Mouse (Mus musculus) gastrocnemius, postnatal 36 days (tissue): ENCODE data around the gene 1700025G04Rik. TPM values are rescaled to one million over a fixed set of nuclear protein-coding genes. Genes with fewer than 3 reads are reported as not detected.

Experiments used
- DNase-seq, 2 experiments: peaks; one replicate each; pipeline ENCODE4 v3.0.0; 2022
- intact Hi-C: fragments of 180-260 bp; cut with DNase I; formaldehyde crosslinking; loops from one replicate; pipeline ENCODE4 v1.15.1; 2025
- total RNA-seq, 2 experiments: library from RNA; stranded (reverse); gene quantifications; 2 replicates each; pipeline ENCODE4 v1.2.3; 2021

Gene 1700025G04Rik
- total RNA-seq, 2 experiments from 2014 or later, result 69.8 to 72.2 TPM

- intact Hi-C loops, result no loop called here
These were observed 9.7 kb downstream of the 1700025G04Rik start for GRCm38 (mm10) chr1:152080244-152080643.

GRCm38 (mm10) chr1:152077171-152077715 lies 12.7 kb downstream of the 1700025G04Rik start:
- intact Hi-C loops, result no loop called here

More at GRCm38 (mm10) chr1:152080244-152080643, 9.7 kb downstream of the 1700025G04Rik start:
- no peak for DNase-seq

DNA sequence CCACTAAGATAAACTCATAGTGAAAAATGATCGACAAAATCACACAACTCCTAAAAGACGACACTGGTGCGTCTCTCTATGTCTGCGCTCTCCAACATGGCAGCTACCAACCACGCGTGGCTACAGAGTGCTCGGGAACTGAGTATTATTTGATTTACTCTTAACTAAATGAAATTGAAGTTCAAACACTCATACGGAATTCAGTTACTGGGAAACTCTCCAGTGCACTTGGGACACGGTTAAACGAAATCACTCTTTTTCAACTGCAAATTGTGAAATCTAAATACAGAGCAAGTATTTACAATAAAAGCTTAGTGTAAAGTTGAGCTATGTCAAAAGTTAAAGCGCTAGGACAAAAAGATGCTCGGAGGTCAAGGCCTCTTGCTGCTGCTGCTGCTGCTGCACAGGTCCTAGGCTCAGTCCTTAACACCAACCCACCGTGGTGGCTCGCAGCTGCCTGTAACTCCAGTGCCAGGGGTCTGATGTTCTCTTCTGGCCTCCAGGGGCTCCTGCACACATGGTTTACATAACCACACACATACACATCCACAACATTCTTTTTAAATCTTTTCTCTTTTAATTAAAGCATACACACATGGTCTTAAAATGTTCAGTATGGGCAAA lies 13.6 kb downstream of the 1700025G04Rik start:
- DNase-seq, result no peak
- intact Hi-C loops, result no loop called here

More at GRCm38 (mm10) chr1:152077171-152077715, 12.7 kb downstream of the 1700025G04Rik start:
- no peak for DNase-seq

- intact Hi-C loops, result no loop called here
- no peak for DNase-seq
These were observed 14.2 kb downstream of the 1700025G04Rik start for GRCm38 (mm10) chr1:152075725-152076124.

GRCm38 (mm10) chr1:152070441-152070840 lies 19.5 kb downstream of the 1700025G04Rik start:
- intact Hi-C loops, result no loop called here
- DNase-seq, result no peak

- intact Hi-C loops, result no loop called here
- DNase-seq, result no peak
These were observed 20.2 kb downstream of the 1700025G04Rik start for GRCm38 (mm10) chr1:152069745-152070144.

DNA sequence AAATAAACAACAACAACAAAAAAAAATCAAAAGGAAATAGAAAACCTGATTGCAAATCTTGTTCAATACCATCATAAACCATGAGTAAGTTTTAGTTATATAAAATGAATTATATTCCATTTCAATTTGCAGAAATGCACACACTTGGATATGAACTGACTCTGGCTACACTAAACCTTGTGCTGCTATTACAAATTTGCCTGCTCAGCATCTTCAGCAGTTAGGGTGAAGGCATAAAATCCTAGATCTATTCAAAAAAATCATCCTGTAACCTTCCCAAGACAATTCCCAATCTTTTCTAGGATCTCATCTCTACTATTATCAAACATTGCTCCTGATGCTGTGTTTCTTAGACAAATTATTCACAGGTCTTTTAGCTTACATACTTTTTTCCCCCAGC lies 22.0 kb downstream of the 1700025G04Rik start:
- intact Hi-C loops, result no loop called here
- DNase-seq, result no peak

GRCm38 (mm10) chr1:152065527-152065926 lies 24.4 kb downstream of the 1700025G04Rik start:
- DNase-seq, result no peak
- intact Hi-C loops, result no loop called here

GRCm38 (mm10) chr1:152063357-152064145 lies 26.4 kb downstream of the 1700025G04Rik start:
- intact Hi-C loops, result no loop called here
- DNase-seq, result no peak

DNA sequence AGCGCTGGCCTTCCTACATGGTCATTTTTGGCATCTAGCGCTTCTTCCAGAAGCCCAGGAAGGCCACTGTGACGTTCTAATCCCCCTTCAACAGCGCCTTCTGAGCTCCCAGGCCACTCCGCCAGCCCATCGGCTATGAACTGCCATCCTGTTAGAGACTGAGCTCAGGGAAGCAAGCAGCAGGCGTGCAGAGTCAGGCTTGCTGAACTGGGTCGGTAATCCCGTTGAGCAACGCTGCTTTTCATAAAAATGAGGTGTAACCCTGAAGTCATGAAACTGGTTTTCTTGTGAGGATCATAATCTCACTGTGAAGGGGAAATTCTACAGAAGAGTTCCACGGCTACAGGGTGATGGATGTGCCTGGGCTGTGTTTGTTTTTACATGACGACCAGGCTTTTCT lies 28.2 kb downstream of the 1700025G04Rik start:
- intact Hi-C loops, result no loop called here
- no peak for DNase-seq

GRCm38 (mm10) chr1:152060265-152060664 lies 29.7 kb downstream of the 1700025G04Rik start:
- intact Hi-C loops, result no loop called here
- no peak for DNase-seq

GRCm38 (mm10) chr1:152058776-152059175 lies 31.1 kb downstream of the 1700025G04Rik start:
- intact Hi-C loops, result no loop called here
- DNase-seq, result no peak

GRCm38 (mm10) chr1:152053112-152053511 lies 36.8 kb downstream of the 1700025G04Rik start:
- intact Hi-C loops, result no loop called here
- DNase-seq, result no peak

DNA sequence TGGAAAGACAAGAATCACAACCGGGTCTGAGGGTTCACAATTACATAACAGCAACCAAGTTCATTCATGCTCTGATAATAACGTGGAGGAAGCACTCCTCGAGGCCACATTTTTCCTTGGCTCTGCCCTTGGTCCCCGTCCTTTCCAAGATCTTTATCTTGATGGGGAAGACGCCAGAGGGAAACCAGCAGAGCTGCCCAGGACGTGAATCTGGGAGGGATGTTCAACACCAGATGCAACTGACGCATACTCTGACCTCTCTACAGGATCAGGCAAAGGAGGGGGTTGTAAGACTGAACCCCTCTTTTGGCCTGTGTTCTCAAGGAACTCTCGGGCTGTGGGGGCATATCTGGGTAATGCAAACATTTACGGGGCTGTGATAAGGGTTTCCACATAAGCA lies 38.1 kb downstream of the 1700025G04Rik start:
- intact Hi-C loops, result no loop called here
- DNase-seq, result no peak

DNA sequence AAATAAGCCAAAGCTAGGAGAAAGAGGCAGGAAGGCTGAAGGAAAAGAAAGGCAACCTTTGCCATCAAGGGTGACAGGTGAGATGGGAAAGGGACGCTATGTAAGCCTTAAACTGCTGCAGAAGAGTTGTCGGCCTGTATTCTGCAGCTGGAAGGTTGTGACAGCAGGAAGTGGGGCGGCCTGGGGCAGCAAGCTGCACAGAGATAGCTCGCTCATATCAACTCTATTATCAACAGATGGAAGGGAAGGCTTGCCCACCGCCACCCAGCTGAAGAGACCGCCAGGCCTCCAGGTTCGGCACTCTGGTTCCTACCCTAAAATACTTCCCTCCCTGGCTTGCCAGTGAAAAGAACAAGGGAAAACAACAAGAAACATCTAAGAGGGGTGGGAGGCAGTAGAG lies 39.9 kb downstream of the 1700025G04Rik start:
- no peak for DNase-seq
- intact Hi-C loops, result no loop called here

DNA sequence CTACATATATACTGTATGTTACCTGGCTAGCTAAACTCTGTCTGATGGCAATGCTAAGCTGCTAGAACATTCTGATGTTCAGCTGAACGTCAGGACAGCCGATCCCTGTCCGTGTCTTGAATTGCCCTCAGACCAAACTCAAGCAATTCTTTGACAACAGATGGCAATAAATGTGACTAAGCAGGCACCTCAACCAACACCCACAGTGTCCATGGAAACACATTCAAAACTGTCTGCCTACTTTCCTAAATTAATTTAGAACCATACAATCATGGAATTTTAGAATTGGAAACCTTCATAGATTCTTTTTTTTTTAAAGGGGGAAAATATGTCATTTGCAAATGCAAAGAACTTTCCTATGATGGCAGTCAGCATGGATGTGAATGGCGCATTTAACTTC lies 41.6 kb downstream of the 1700025G04Rik start:
- intact Hi-C loops, result no loop called here
- no peak for DNase-seq

- intact Hi-C loops, result no loop called here
- DNase-seq, result no peak
These were observed 42.5 kb downstream of the 1700025G04Rik start for GRCm38 (mm10) chr1:152047416-152047815.

DNA sequence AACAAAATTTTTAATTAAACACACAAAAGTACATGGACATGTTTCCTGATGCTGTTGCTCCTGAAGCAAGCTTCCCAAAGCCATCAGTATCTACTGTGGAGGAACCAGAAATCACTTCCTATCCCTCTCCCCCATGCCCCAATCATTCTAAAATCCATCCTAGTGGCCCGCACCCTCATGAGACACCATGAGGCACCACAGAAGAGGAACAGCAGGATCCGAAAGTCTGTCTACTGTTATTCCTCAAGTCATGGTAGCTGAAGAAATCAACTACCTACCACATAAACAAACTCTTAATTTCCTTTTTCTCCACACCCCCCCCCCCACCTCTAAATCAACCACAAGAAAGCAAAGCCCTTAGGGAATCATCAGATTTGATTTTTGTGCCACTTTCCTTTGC lies 46.5 kb downstream of the 1700025G04Rik start:
- intact Hi-C loops, result no loop called here
- DNase-seq, result no peak

DNA sequence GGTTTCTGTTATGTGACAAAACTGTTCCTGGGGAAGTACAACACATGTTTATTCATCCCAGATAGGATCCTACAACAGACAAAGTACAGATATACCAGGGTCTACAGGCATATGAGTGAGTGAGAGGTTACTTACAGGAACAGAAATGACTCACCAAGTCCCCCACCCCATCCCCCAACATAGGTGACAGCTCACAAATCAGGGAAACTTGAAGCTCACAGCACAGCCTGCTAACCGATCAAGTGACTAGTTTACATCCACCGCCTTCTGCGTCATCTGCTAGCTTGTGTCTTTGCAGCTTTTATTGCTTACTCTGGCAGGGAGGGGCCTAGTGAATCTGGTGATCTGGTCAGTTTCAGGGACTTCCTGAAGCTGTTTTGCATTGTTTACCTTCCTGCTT lies 47.5 kb downstream of the 1700025G04Rik start:
- intact Hi-C loops, result no loop called here
- no peak for DNase-seq

DNA sequence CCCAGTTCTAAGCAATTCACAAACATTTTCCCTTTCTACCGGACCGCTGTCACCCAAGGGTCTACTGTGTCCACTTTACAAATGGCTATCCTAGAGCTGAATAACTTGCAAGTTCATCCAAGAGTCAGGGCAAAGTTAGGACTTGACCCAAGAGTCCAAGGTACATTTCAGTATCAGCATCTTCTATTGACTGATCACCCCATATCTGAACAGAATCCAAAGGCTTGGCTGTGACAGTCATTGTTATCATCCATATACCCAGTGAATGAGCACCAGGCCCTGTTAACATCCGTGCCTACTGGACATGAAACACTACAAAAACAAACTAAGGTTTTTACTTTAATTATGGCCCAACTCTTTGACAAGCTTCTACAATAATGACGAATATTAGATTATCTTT lies 48.9 kb downstream of the 1700025G04Rik start:
- intact Hi-C loops, result no loop called here
- no peak for DNase-seq

- no peak for DNase-seq
- intact Hi-C loops, result no loop called here
These were observed 49.9 kb downstream of the 1700025G04Rik start for GRCm38 (mm10) chr1:152040053-152040452.

DNA sequence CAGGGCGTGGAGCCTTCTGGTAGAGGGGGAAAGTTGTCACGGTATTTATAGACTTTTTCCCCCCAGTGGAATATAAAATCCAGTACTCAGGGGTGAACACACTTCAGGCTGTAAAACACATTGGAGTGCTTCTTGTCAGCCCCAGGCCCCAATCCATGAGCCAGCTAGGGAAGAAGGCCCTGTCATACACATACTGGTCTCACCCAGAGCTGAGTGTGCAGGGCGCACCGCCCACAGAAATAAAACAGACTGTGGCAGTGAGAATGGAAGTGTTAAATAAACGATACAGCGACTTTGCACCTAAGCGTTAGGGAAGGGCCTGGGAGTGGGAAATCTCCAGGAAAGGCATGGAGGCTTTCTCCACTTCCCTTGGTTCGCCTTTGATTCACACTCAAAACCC lies 50.3 kb downstream of the 1700025G04Rik start:
- intact Hi-C loops, result no loop called here
- no peak for DNase-seq
